Comparison of ENCODE assay signal across 28 mouse cellular contexts in the genomic region with DNA sequence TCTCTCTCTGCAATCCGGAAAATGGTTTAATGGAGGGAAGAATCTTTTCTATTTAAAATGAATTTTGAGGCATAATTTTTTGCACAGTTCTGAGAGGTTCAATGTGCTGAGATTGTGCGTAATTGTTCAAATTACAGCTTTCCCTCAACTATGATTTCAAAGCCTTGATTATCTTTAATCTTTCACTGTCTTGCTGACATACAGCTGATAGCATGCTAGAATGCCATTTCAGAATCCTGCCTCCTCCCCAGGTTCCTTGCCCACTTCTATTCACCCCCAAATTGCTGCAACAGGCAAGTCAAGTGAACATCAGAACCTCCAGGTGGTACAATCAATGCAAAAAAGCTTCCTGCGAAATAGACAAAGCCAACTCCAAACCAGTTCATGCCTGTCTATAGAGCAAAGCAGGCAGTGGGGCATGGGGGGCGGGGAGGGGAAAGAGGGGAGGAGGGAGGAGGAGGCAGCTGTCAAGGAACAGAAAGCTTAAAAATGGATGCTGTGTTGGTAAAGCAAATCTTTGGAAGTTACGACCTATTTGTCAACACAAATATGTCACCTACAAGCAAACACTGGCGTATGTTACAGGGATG. TPM values are rescaled to one million over a fixed set of nuclear protein-coding genes. Genes with fewer than 3 reads are reported as not detected.
DNase-seq lines count a peak whose midpoint lies in the region; ATAC-seq and TF ChIP-seq lines count a peak whose summit lies in the region.
"Had no signal": no experiment of that assay in that cellular context is flagged by ENCODE, and none has a peak within 500 bp of the region (broad histone marks: within the 10 kb centered on the region; RNA-seq: fewer than 3 reads in every experiment).

No protein-coding gene starts in this region.

- no peak overlapping the region for H3K27ac ChIP-seq in forebrain, embryonic 14.5 days (ENCODE audit: low read depth, low read length)
- H3K27ac ChIP-seq in forebrain, embryonic 10.5 days: no peak overlapping the region
- H3K27ac ChIP-seq in ES-E14 (ENCODE audit: insufficient read depth, low read depth, low read length, poor library complexity, severe bottlenecking): no peak overlapping the region
- no peak overlapping the region for H3K27ac ChIP-seq in heart, adult 2 months
- H3K27ac ChIP-seq: heart, embryonic 10.5 days; heart, embryonic 13.5 days; hindbrain, embryonic 14.5 days; hindbrain, postnatal 0 days had no signal

- H3K4me1 ChIP-seq in forebrain, embryonic 14.5 days (ENCODE audit: control insufficient read depth, insufficient read depth, low read length): no peaks in the 10 kb centered on the region
- no peaks in the 10 kb centered on the region; the same call in 1 of the 2 replicates for H3K4me1 ChIP-seq in forebrain, embryonic 10.5 days
- peaks cover 0 to 4% of the 10 kb centered on the region in 2 experiments; a peak in 1 of 4 replicates for H3K4me1 ChIP-seq in ES-E14 (ENCODE audit: control insufficient read depth in 2 of 2, insufficient read depth in 2 of 2, low read length in 2 of 2, poor library complexity in 1 of 2)
- H3K4me1 ChIP-seq in heart, adult 2 months (ENCODE audit: control insufficient read depth, insufficient read depth, low read length): no peaks in the 10 kb centered on the region
- H3K4me1 ChIP-seq: heart, embryonic 10.5 days; heart, embryonic 13.5 days had no signal

- no peaks in the 10 kb centered on the region for H3K79me2 ChIP-seq in heart, adult 2 months (replicated peaks; ENCODE audit: control insufficient read depth, insufficient read depth, low read length)

- no peak for TF ChIP-seq EP300 in heart, adult 2 months (IDR thresholded peaks at IDR 0.05; ENCODE audit: insufficient read depth, low read depth, low read length)

- no peaks in the 10 kb centered on the region for H3K9me3 ChIP-seq in forebrain, embryonic 14.5 days (replicated peaks; ENCODE audit: control insufficient read depth, low read length)
- H3K9me3 ChIP-seq in forebrain, embryonic 10.5 days: no peaks in the 10 kb centered on the region
- no peaks in the 10 kb centered on the region for H3K9me3 ChIP-seq in ES-E14 (ENCODE audit: control insufficient read depth, insufficient read depth, low read depth, low read length)
- H3K9me3 ChIP-seq: heart, embryonic 10.5 days; heart, embryonic 13.5 days had no signal

- ATAC-seq in forebrain, embryonic 14.5 days: peak; percentile 42; the same call in 1 of the 2 replicates
- ATAC-seq: hindbrain, postnatal 0 days; inflammation-experienced regulatory T-cells, adult 6 months; intestine, embryonic 16.5 days had no signal

- intact Hi-C loops in heart, adult 2 months (cut with DNase I): no loop called here

- in situ Hi-C loops in ES-E14 (cut with MboI; ENCODE audit: low sequenced_read_pairs in 2 of 2, unreplicated experiment in 2 of 2): no loop called here

- DNase-seq in forebrain, embryonic 14.5 days (ENCODE audit: low spot score): peak; percentile 58
- no peak for DNase-seq in forebrain, embryonic 10.5 days (ENCODE audit: extremely low spot score, low spot score)
- peak; percentile 16 for DNase-seq in ES-E14 (ENCODE audit: low read depth, low spot score)
- DNase-seq in brain, embryonic 14.5 days (ENCODE audit: low read depth): peak; percentile 71
- no peak for DNase-seq in heart, adult 2 months
- no peak for DNase-seq in layer of hippocampus, postnatal 25 days (ENCODE audit: extremely low spot score in 1 of 2, low spot score in 1 of 2)
- DNase-seq in urinary bladder, postnatal 14 days (ENCODE audit: low spot score): no peak
- DNase-seq: adrenal gland, postnatal 10 days; adrenal gland, postnatal 36 days; B cell, adult 2 months; cerebellum, adult 18-20 months; cerebellum, adult 9-10 months; cerebellum, postnatal 14 days; gastrocnemius, postnatal 25 days; heart, adult 18-20 months; heart, postnatal 14 days; heart, postnatal 4 days; kidney, adult 18-20 months had no signal

- no peaks in the 10 kb centered on the region for H3K36me3 ChIP-seq in forebrain, embryonic 14.5 days (ENCODE audit: control insufficient read depth, insufficient read depth, low read length)
- H3K36me3 ChIP-seq in forebrain, embryonic 10.5 days (replicated peaks): no peaks in the 10 kb centered on the region
- no peaks in the 10 kb centered on the region for H3K36me3 ChIP-seq in ES-E14 (ENCODE audit: control insufficient read depth, insufficient read depth, low read length, poor library complexity, severe bottlenecking)
- no peaks in the 10 kb centered on the region for H3K36me3 ChIP-seq in heart, adult 2 months (ENCODE audit: control insufficient read depth, insufficient read depth, low read length)
- H3K36me3 ChIP-seq: heart, embryonic 10.5 days; heart, embryonic 13.5 days had no signal

- no peaks in the 10 kb centered on the region for H3K27me3 ChIP-seq in forebrain, embryonic 14.5 days (replicated peaks; ENCODE audit: control insufficient read depth, insufficient read depth, low read length)
- H3K27me3 ChIP-seq in forebrain, embryonic 10.5 days (ENCODE audit: poor library complexity, severe bottlenecking): no peaks in the 10 kb centered on the region
- H3K27me3 ChIP-seq in heart, adult 2 months (ENCODE audit: control insufficient read depth, insufficient read depth, low read length): no peaks in the 10 kb centered on the region
- H3K27me3 ChIP-seq: CH12.LX had no signal

- TF ChIP-seq CTCF in brain, embryonic 14.5 days (IDR thresholded peaks at IDR 0.05; ENCODE audit: borderline replicate concordance, extremely low read depth, insufficient read depth, insufficient read length): no peak
- no peak for TF ChIP-seq CTCF in heart, adult 2 months (IDR thresholded peaks at IDR 0.05)

- no peak overlapping the region for H3K4me3 ChIP-seq in forebrain, embryonic 14.5 days (ENCODE audit: low read depth, low read length)
- no peak overlapping the region for H3K4me3 ChIP-seq in forebrain, embryonic 10.5 days
- H3K4me3 ChIP-seq in ES-E14 (ENCODE audit: insufficient read depth in 1 of 2, low read depth in 1 of 2, low read length in 2 of 2, poor library complexity in 1 of 2, severe bottlenecking in 1 of 2): no peak overlapping the region
- H3K4me3 ChIP-seq in heart, adult 2 months: no peak overlapping the region
- H3K4me3 ChIP-seq: heart, embryonic 10.5 days; heart, embryonic 13.5 days had no signal

- no peak for TF ChIP-seq POLR2A in brain, embryonic 14.5 days (IDR thresholded peaks at IDR 0.05; ENCODE audit: borderline replicate concordance, extremely low read depth, insufficient read depth, insufficient read length, poor library complexity, severe bottlenecking)
- no peak for TF ChIP-seq POLR2A in heart, adult 2 months (IDR thresholded peaks at IDR 0.05; ENCODE audit: insufficient read depth, low read depth, low read length)

- H3K9ac ChIP-seq in forebrain, embryonic 14.5 days (ENCODE audit: low read length): no peak overlapping the region
- no peak overlapping the region for H3K9ac ChIP-seq in ES-E14 (ENCODE audit: insufficient read depth, low read depth, low read length, poor library complexity, severe bottlenecking)
- H3K9ac ChIP-seq in heart, adult 2 months (ENCODE audit: low read depth, low read length): no peak overlapping the region
- H3K9ac ChIP-seq: heart, embryonic 13.5 days; hindbrain, embryonic 14.5 days had no signal

- WGBS in forebrain, embryonic 14.5 days: 75% methylated on average over 6 of the region's 6 CpGs
- 82% methylated on average over 6 of the region's 6 CpGs for WGBS in forebrain, embryonic 10.5 days
- WGBS in heart, adult 2 months: 88% methylated on average over 6 of the region's 6 CpGs

- no peak overlapping the region for H3K4me2 ChIP-seq in forebrain, embryonic 14.5 days (ENCODE audit: low read length)
- H3K4me2 ChIP-seq: heart, embryonic 13.5 days; hindbrain, embryonic 14.5 days had no signal

TF ChIP-seq in ES-E14, 5 proteins besides CTCF, POLR2A, EP300 and RAD21:
- no peak for TF ChIP-seq CHD2 (IDR thresholded peaks at IDR 0.05; ENCODE audit: low read depth, low read length)
- no peak for TF ChIP-seq HCFC1 (IDR thresholded peaks at IDR 0.05; ENCODE audit: borderline replicate concordance, insufficient read depth, low read length)
- no peak for TF ChIP-seq ZNF384 (IDR thresholded peaks at IDR 0.05; ENCODE audit: low read depth, low read length)
- TF ChIP-seq MAFK (IDR thresholded peaks at IDR 0.05; ENCODE audit: insufficient read depth, low read depth, low read length): no peak
- no peak for TF ChIP-seq ZC3H11A (IDR thresholded peaks at IDR 0.05; ENCODE audit: borderline replicate concordance, low read depth, low read length)

RNA-seq across cellular contexts. Expression of gene Iqca, which starts 39.5 kb away (rescaled TPM):
- 0.95 and 0.99 TPM in 2 replicates for polyA plus RNA-seq in forebrain, embryonic 14.5 days (2014; fragmentation: Nextera tagmentation; extraction: Ambion mirVana)
- polyA plus RNA-seq in forebrain, embryonic 10.5 days (2016; fragmentation: Nextera tagmentation; extraction: Ambion mirVana): 0.10 and 0.27 TPM in 2 replicates
- 0.21 and 0.27 TPM in 2 replicates for total RNA-seq in ES-E14 (2012; rRNA removed)
- polyA plus RNA-seq in brain, embryonic 14.5 days (2012; rRNA removed): 0.39 and 0.52 TPM in 2 replicates
- total RNA-seq in heart, adult 2 months (2021): not detected
- polyA plus RNA-seq in heart, adult 2 months (2012; rRNA removed): 0.43 TPM in 1 of 2 replicates, not detected in the other
- 1 to 10 TPM in 1 of 2 experiments, under 1 TPM in 1; 0.76 to 1.7 TPM for total RNA-seq in layer of hippocampus, postnatal 25 days (2021)
- total RNA-seq: adrenal gland, adult 18-20 months; adrenal gland, postnatal 10 days; adrenal gland, postnatal 36 days; gastrocnemius, adult 8-10 months; gastrocnemius, postnatal 25 days; heart, postnatal 4 days had no signal
- polyA plus RNA-seq: embryonic facial prominence, embryonic 11.5 days; inflammation-experienced regulatory T-cells, adult 6 months; intestine, embryonic 16.5 days had no signal

Comparison
In these comparisons a context has a peak if more than half of its experiments do, and no peak if none do; other contexts are left out.
1. DNase-seq: peak in forebrain, embryonic 14.5 days (single experiment), ES-E14 (single experiment) and brain, embryonic 14.5 days (single experiment); none in forebrain, embryonic 10.5 days (single experiment), heart, adult 2 months (0 of 2), layer of hippocampus, postnatal 25 days (0 of 2) and urinary bladder, postnatal 14 days (single experiment).